Mouse (Mus musculus) small intestine, adult 2 months (tissue): ENCODE data around the gene Gid8.

Experiments used
- CTCF ChIP-seq: fragments of 200-500 bp; IDR thresholded peaks from 2 replicates; pipeline ENCODE4 v1.5.1; 2012; ENCODE audit warnings: low read depth, mild to moderate bottlenecking, control low read depth, inconsistent platforms, low read length, moderate library complexity, mixed read lengths; ENCODE audit not compliant: insufficient replicate concordance, insufficient read length; ENCODE audit errors: extremely low read depth
- POLR2A ChIP-seq: fragments of 200-500 bp; IDR thresholded peaks from 2 replicates; pipeline ENCODE4 v1.6.1; 2012; ENCODE audit warnings: low read depth, mild to moderate bottlenecking, control low read depth, inconsistent platforms, low read length, moderate library complexity

- TF ChIP-seq CTCF: no peak
- no peak for TF ChIP-seq POLR2A
Observed at GRCm38 (mm10) chr2:180701053-180701766, 8.7 kb upstream of the Gid8 start.
